Mouse (Mus musculus) olfactory bulb, adult 2 months (tissue): ENCODE results near the gene Lrig2.

Experiments used
- CTCF ChIP-seq: fragments of 200-500 bp; IDR thresholded peaks from 2 replicates; pipeline ENCODE4 v1.5.1; 2012; ENCODE audit warnings: low read depth, mild to moderate bottlenecking, low read length, moderate library complexity; ENCODE audit not compliant: insufficient read depth
- POLR2A ChIP-seq: fragments of 200-500 bp; IDR thresholded peaks from 2 replicates; pipeline ENCODE4 v1.6.1; 2012; ENCODE audit warnings: mild to moderate bottlenecking, low read depth, low read length, moderate library complexity; ENCODE audit not compliant: insufficient read depth

GRCm38 (mm10) chr3:104510771-104511429, 818 bp downstream of the Lrig2 start:
- no peak for TF ChIP-seq POLR2A
- TF ChIP-seq CTCF = no peak
